Mouse (Mus musculus) layer of hippocampus, adult 11-12 months (tissue): ENCODE measurements at regions not wholly inside any gene's neighbourhood (a gene's known extent, or its start where the extent isn't known, plus 50 kb on each side); places are given as distances from the start of the nearest gene placed in this dataset.

ENCODE experiments used
- DNase-seq: peaks from one replicate; pipeline ENCODE4 v3.0.0; 2022; ENCODE audit warnings: low spot score

DNA sequence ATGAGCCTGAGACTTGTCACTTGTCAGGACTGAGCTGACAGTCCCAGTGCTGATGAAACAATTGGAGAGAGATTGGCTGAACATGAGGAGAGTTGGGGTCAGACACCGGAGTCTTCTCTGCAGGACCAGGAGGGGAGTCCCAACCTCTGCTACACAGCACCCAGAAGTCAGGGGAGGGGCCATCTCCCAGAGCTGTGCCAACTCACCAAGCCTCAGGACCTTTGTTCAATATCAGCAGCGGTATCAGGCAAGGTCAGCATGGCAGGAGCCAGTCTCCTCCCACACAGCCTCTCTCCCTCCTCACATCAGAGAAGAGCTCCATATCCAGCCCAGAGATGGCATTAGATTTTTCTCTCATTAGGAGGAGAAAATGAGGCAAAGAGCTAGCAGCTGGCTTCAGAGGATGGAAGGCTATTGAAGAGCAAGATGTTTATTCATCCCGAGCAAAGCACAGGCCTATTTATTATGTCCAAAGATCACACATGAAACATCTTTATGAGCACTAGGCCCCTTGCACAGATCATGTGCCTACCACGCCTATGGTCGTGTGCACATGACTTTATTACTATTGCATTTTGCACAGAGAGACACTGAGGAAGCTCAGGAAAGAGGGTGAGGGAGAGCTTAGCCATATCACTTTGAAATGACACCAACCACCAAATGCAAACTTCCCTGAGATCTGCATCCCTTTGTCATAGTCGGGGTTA is 532.9 kb downstream of the Tshz3 start:
- DNase-seq: no peak

DNA sequence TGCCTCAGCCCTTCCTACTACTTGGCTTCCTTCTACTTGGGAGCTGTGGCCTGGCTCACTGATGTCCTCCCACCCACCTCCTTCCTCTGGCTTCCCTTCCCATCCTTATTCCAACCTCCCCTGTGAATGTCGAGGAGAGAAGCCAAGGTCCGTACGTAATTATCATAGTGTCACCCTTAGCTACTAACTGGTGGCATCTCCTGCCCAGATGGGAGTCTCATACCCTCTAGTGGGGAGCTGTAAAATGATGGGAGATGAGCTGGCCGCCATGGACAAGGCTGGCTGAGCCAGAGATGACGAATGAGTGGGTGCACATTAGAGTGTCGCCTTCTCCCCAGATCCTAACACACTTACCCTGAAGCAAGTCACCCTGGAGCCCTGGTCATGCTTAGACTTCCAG is 532.6 kb downstream of the Zfp536 start:
- no peak for DNase-seq

GRCm38 (mm10) chr7:37241781-37242180 is 531.7 kb downstream of the Zfp536 start:
- DNase-seq: no peak

- no peak for DNase-seq
Observed at GRCm38 (mm10) chr7:37242476-37242875, 531.0 kb downstream of the Zfp536 start.

DNA sequence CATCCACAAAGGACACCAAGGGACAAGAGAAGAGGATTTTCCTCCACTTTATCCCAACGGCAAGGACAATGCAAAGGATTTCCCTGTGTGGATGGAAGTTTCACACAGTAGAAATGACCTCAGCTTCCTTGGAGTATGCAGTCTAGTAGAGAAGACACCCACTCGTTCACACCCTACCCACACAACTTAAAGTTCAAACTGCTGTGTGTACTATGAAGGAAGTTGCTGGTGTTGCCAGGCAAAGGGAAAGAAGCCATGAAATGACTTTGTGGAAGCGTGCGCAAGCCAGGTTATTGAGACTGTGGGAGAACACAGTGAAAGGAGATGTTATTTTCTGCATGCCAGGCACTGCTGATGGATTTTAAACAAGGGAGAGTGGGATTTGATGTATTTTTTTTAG is 527.3 kb downstream of the Zfp536 start:
- peak; percentile 8 for DNase-seq

DNA sequence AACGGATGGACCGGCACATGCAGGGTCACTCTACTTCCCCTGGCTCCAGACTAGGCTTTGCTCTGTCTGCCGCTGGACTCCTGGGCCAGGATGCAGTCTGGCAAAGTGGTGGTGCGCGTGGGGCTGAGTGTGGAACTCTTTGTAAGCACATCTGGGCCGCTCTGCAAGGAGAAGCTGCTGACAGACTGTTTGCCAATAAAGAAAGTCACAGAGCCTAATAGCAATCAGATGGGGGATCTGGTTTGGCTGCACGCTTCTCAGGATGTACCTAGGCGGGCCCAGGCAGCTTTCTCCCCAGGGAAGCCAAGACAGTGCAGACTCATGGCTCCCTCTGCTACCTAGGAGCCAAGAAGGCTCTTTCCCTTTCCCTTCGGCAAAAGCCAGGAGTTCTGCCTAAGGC is 519.0 kb downstream of the Zfp536 start:
- no peak for DNase-seq

DNA sequence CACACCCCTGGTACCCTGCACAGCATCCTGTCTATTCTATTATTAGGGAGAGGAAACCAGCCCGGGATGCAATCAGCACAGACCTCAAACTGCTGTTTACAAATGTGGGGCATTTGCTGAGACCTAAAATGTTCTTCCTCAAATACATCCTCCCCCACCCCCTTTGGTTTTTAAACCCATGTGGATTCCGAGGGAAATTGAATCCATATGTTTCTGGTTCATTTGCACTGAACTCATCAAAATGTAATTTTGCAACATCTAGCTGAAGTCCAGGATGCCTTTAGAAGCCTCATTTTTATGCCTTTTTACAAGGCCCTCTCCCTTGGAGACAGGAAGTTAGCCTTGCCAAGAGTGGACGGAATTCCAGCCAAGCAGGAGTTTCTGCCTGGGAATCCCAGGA is 517.6 kb downstream of the Zfp536 start:
- no peak for DNase-seq

- no peak for DNase-seq
Observed at GRCm38 (mm10) chr7:37259293-37259692, 514.1 kb downstream of the Zfp536 start.

GRCm38 (mm10) chr7:37262846-37263245 is 510.6 kb downstream of the Zfp536 start:
- DNase-seq: no peak

DNA sequence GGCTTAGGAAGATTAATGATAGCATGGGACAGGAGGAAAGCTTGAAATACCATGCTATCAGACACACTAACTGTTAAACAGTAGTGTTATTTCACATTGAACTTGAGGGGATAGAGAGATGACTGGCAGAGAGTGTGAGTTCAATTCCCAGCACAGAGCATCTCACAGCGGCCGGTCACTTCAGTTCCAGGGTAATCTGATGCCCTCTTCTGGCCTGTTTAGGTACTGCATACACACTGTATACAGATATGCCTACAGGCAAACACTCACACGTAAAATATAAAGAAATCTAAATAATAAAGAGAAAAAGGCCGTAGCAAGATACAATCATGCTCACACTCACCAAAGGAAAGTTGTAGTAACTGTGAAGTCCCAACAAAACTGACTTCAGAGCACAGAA is 506.0 kb downstream of the Zfp536 start:
- DNase-seq: no peak

DNA sequence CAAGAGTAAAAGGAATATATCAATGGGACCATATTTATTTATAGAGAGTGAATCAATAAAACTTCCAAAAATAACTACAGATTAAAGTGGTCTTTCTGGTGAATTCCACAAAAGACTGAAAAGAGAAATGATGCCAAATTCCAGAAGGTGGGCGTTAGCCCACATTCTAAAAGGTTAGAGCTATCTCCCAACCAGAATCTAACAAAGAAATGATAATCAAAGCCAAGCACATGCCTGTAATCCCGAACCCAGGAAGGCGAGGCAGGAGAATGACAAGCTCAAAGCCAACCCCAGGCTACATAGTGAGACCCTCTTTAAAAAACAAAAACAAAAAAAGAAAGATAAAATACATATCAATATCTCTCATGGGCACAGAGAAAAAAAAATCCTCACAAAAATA is 502.6 kb downstream of the Zfp536 start:
- no peak for DNase-seq

DNA sequence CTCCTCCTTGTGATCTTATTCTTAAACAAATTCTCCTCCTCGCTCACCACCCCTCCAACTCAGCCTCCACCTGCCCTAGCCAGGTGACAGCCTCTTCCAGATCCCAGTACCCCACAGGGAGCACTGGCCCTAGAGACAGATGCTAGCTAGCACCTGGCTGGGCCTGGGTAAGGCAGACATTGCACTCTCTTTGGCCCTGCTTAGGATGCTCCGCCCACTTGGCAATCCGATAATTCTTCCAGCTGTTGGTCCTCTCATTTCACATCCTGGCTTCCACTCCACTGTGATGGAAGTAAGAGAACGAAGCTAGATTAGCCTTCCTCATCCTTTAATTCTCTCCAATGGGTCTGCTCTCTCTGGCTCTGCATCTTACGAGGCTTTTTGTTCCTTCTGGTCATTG is 483.4 kb downstream of the Zfp536 start:
- DNase-seq: no peak

DNA sequence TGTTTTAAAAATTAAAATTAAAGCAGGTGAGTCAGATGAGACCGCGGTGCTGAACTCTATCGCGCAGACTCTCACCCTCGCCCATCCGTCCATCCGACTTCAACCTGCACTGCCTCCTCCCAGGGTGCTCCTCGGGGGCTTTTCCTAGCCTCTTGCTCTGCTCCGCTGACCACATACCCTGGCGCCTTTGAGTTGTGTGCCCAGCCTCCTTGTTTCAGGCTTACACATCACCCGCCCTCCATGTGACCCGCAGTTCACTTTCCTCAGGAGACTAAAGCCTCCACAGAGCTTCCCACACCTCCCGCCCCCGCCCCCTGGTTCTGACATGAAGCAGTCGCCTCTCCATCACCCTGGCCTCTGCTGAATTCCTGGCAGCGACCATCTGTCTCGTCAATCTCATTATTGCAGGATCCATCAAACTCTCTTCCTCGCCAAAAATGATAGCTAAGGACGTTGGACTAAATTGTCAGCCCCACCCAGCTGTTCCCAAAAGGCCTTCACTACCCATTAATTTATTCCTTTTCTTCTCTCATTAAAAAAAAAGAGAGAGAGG is 482.9 kb downstream of the Zfp536 start:
- no peak for DNase-seq

DNA sequence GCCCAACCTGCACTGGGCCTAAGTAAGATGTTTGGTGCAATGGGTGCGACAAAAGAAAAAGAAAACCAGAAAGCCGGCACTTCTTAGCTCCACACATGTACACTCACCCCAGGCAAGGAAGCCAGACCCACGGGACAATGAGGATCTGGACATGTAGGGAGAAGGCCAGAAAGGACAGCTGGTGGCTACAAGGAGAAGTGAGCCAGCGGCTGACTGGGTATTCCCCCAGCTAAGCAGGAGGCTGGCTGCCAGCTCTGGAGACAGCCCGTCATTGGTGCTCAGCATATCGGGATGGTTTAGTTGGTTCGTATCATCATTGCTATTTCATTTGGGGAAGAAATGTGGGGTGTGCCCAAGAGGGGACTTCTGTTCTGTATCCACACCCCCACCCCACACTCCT is 481.7 kb downstream of the Zfp536 start:
- no peak for DNase-seq

DNA sequence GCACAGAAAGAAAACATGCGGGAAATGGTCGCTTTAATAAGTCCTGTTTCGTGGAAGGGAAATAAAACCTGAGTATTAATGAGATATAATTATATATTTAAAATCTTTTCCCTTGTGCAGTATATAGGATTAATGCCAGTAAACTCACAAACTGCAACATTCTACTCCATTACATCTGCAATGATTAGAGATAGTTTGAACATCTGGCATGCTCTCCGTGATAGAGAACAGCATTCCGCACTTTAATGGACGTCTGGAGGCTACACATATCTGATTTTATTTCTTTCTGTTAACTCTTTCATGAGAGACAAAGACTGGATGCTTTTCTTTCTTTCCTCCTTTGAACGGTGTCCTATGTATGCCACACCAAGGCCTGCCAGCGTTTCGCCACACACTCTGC is 480.9 kb downstream of the Zfp536 start:
- DNase-seq: no peak

DNA sequence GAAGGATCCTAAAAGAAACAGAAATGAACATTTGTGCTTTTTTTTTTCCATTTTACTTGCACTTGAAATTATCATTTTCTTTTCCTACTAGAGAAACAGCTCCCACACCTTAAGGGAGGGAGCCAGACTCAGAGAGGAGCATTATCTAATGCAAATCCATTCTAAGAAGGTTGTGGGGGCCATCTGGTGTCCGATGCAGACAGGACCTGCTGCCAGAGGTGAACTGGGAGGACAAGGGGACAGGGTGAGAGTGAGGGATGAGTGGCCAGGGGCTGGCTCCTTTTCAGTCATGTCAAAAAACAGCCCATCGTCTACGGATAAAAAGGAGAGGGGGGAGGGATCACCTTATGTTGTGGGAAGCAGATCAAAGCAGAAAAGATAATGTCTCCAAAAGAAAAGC is 474.6 kb downstream of the Zfp536 start:
- peak; percentile 21 for DNase-seq

DNA sequence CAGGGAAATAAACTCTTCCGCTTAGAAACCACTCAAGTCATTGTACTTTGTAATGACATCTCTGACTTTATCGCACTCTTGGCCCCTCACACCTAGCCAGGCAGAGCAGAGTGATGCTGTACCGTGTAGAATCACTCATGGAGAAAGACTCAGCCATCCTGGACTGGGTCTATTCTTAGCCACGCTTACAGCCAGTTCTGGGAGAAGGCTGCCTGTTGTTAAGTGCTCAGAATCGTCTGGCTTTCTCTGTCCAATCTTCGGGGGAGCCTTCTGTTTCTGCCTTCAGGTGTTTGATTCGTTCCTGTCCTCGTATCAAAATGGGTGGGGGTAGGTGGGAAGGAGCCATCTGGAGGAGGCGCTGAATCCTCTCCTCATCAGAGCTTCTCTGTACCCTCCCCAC is 468.0 kb downstream of the Zfp536 start:
- peak; percentile 16 for DNase-seq

DNA sequence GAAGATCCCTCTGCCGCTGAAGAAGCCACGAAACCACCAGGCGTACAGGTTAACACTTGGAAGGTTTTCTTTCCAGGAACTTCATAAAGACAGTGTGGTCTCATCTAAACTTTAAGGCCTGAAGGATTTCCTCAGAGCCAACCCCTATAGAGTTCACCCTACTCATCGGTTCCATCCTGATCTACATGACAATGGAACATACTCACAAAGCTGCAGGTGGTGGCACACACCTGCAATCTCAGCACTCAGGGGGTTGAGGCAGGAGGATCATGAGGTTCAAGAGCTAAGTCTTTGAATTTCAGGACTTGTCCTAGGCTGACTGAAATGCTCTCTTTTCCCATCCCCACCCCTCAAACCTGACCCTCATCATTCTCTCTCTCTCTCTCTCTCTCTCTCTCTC is 466.2 kb downstream of the Zfp536 start:
- no peak for DNase-seq

DNA sequence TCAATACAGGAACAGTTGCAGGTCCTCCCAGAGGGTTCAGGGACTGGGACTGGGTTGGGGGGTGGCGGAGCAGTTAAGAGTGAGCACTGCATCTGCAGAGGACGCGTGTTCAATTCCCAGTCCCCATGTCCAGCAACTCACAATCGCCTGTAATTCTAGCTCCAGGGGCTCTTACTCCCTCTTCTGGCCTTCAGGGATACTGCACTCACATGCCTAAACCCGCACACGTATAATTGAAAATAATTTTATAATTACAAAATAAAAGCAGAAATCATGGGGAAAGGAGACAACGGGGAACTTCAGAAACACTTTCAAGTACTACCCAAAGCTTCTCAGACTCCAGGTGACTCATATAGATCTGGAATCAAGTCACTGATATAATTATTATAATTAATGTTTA is 448.8 kb downstream of the Zfp536 start:
- DNase-seq: no peak

DNA sequence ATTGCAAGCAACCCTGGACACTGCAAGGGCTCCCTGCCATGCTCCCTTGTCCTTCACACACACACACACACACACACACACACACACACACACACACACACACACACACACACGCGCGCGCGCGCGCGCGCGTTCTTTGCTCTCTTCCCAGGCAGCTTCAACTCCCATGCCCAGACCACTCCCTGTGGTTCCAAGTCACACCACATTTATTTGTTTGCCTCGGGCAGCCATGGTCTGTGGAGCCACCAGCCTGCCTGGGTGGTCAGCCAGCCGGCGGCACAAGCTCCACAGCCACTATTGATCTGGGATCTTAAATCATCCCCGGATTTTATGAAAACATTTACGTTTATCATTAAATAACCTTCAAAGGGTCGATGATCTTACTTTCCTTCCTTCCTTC is 440.0 kb downstream of the Zfp536 start:
- no peak for DNase-seq

DNA sequence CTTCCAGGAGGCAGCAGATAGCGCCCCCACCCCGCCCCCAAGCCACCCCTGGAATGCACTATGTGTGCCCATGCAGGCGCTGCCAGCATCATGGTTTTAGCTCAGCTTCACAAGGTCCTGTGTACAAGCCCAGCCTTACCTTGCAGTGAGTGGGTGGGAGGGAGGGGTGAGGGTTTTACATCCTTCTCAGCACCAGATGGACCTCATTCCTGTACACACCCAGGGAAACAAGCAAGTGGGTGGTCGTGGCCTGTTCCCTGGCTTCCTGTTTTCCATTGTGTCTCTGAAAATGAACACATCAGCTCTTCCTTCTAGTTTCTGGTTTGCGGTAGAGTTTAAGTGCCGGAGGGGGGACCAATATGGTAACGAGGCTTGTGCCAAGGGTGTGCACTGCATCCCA is 438.2 kb downstream of the Zfp536 start:
- DNase-seq: no peak

- DNase-seq: no peak
Observed at GRCm38 (mm10) chr7:37336171-37336850, 437.1 kb downstream of the Zfp536 start.

DNA sequence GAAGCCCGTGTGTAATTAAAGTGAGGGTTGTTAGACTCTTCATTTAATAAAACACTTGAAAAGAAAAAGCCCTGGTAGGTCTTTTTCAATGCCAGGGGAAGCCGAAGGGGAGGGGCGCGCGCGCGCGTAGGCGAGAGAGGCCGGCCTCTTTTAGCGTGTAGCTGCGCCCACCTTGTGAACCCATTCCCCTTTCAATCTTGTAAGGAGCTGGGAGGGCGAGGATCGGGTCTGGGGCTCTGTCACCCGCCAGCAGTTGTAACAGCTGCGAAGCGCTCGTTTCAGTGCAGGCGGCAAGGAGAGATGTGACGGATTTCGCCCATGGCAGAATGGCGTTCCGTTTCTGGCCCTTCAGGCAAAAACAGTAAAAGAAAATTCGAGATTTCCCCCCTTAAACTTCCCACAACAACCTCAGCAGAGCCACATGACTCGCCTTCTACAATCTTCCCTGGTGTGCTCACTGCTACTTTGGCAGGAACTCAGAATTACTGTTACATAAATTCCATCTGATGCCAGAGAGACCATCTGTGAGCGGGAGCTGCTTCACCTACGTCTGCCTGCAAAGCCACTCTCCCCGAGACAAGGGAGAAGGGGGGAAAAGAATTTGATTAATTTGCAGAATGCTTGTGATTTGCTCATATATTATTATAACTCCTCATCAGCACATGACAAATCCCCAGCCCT is 436.4 kb downstream of the Zfp536 start:
- DNase-seq: peak; percentile 83
